ENCODE assay signal across 17 mouse cellular contexts in genomic region chr11:103940887-103941286, GRCm38 (mm10). TPM values are rescaled to one million over a fixed set of nuclear protein-coding genes. Genes with fewer than 3 reads are reported as not detected.
DNase-seq lines count a peak whose midpoint lies in the region; TF ChIP-seq lines count a peak whose summit lies in the region.
"Had no signal": no experiment of that assay in that cellular context is flagged by ENCODE, and none has a peak within 500 bp of the region (broad histone marks: within the 10 kb centered on the region; RNA-seq: fewer than 3 reads in every experiment).

No protein-coding gene starts in this region.

- H3K4me1 ChIP-seq in spleen, adult 2 months (ENCODE audit: control insufficient read depth, insufficient read depth, insufficient read length), result peaks cover 5% of the 10 kb centered on the region; the same call in 1 of the 2 replicates
- H3K4me1 ChIP-seq: embryonic facial prominence, embryonic 15.5 days had no signal

- no peak for TF ChIP-seq POLR2A in spleen, adult 2 months (IDR thresholded peaks at IDR 0.05; ENCODE audit: low read depth, low read length)

- TF ChIP-seq CTCF in spleen, adult 2 months (IDR thresholded peaks at IDR 0.05; ENCODE audit: extremely low read depth, insufficient read depth, insufficient read length, insufficient replicate concordance), result no peak

- intact Hi-C loops in heart, postnatal 14 days (cut with DNase I), result no loop called here

- H3K36me3 ChIP-seq in spleen, adult 2 months (ENCODE audit: control insufficient read depth, insufficient read depth, low read length), result peaks cover 2% of the 10 kb centered on the region; the same call in 1 of the 2 replicates
- H3K36me3 ChIP-seq: embryonic facial prominence, embryonic 13.5 days; embryonic facial prominence, embryonic 15.5 days had no signal

- H3K27me3 ChIP-seq in spleen, adult 2 months (ENCODE audit: control insufficient read depth, insufficient read depth, low read length), result no peaks in the 10 kb centered on the region
- H3K27me3 ChIP-seq: embryonic facial prominence, embryonic 13.5 days; embryonic facial prominence, embryonic 15.5 days had no signal

- DNase-seq in heart, adult 11 months, result peak; percentile 64
- DNase-seq in heart, postnatal 14 days, result no peak
- DNase-seq in spleen, adult 2 months (ENCODE audit: low read depth in 1 of 2, low spot score in 2 of 2), result no peak
- DNase-seq in spleen, postnatal 36 days (ENCODE audit: low spot score in 2 of 2), result no peak
- peak; percentile 6 for DNase-seq in thymus, postnatal 14 days
- DNase-seq in thymus, postnatal 10 days (ENCODE audit: low spot score in 2 of 2), result no peak
- DNase-seq: cerebellum, adult 11 months; cerebellum, adult 18-20 months; cerebellum, adult 8-10 months; cerebellum, adult 9-11 months; cerebellum, postnatal 14 days; cerebellum, postnatal 36 days; embryo, embryonic 11 days had no signal

- WGBS in spleen, adult 2 months, result 84% methylated on average over 6 of the region's 6 CpGs

- peak overlapping the region; percentile 51; the same call in 1 of the 2 replicates for H3K27ac ChIP-seq in spleen, adult 2 months (ENCODE audit: insufficient read depth, low read length)
- H3K27ac ChIP-seq: embryonic facial prominence, embryonic 13.5 days; embryonic facial prominence, embryonic 15.5 days; forebrain, embryonic 10.5 days had no signal

- H3K4me3 ChIP-seq in spleen, adult 2 months (ENCODE audit: extremely low read depth, insufficient read depth, insufficient read length), result no peak overlapping the region
- H3K4me3 ChIP-seq: embryonic facial prominence, embryonic 13.5 days; embryonic facial prominence, embryonic 15.5 days; erythroblast, embryonic 14.5 days; forebrain, embryonic 10.5 days had no signal

RNA-seq across cellular contexts. Expression of gene Nsf, which starts 13.0 kb away (rescaled TPM):
- 10 to 100 TPM; 36.0 to 37.8 TPM for total RNA-seq in heart, postnatal 14 days (2021)
- 36.8 and 38.9 TPM in 2 replicates for polyA plus RNA-seq in spleen, adult 2 months (2012; rRNA removed)

RNA-seq across cellular contexts. Expression of gene Arf2, which starts 25.7 kb away (rescaled TPM):
- 10 to 100 TPM; 40.6 to 44.6 TPM for total RNA-seq in heart, postnatal 14 days (2021)
- 6.0 and 7.4 TPM in 2 replicates for polyA plus RNA-seq in spleen, adult 2 months (2012; rRNA removed)

Comparison
In these comparisons a context has a peak if more than half of its experiments do, and no peak if none do; other contexts are left out.
1. DNase-seq: peak in heart, adult 11 months (single experiment) and thymus, postnatal 14 days (single experiment); none in heart, postnatal 14 days (0 of 2), spleen, adult 2 months (0 of 2), spleen, postnatal 36 days (0 of 2) and thymus, postnatal 10 days (0 of 2).